Mouse (Mus musculus): ENCODE data around the gene Crabp2.

The Crabp2 gene

DNA sequence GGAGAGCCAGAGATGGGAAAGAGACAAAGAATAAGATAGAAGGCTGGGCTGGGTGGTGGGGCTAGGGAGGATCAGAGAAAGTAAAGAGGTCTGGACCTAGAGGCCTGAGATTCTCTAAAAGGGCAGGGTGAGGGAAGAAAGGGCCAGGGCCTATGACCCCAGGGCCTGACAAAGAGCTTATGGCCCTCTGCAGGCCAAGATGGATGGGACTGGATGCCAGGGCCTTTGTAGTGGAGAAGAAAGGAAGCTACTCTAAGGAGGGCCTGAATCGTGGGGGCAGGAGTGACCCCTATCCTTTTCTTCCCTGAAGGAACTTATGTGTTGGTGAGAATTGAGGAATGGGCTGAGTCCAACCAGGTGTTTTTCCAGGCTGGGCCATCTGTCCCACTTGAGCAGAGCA is 9.6 kb downstream of the Crabp2 start:
- H3K36me3 ChIP-seq (ENCODE audit: insufficient read depth, low read length) = peaks cover 4% of the 10 kb centered on the region; the same call in 1 of the 2 replicates
- H3K4me3 ChIP-seq (replicated peaks; ENCODE audit: low read length) = no peak overlapping the region
- TF ChIP-seq CTCF (conservative IDR thresholded peaks at IDR 0.05; ENCODE audit: low read length) = no peak
- no peak for TF ChIP-seq NANOG (IDR thresholded peaks at IDR 0.05; ENCODE audit: borderline replicate concordance, low read length)
- no peak for TF ChIP-seq POU5F1 (IDR thresholded peaks at IDR 0.05; ENCODE audit: borderline replicate concordance, low read length)
- no peaks in the 10 kb centered on the region for H3K9me3 ChIP-seq (ENCODE audit: low read length)
- H3K27me3 ChIP-seq (ENCODE audit: insufficient read depth, low read length) = peaks cover 89% of the 10 kb centered on the region
- H3K4me1 ChIP-seq (replicated peaks; ENCODE audit: low read depth, low read length) = peaks cover 27% of the 10 kb centered on the region

DNA sequence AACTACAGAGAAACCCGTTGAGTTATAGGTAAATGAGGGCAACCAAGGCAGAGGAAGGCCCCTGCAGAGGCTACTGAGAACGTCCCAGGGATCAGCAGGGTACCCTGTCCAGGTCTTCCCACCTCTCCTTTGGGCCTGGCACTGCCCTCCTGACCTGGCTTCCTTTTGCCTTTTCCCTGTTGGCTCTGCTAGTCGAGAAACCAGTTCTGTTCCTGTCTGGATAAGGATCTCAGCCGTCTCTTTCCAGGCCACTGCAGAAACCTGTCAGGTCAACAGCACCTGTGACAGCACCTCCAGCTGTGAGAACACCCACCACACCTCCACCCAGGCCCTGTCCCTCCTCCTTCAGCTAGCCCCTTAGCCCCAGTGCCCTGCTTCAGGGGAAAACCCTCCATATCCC is 10.0 kb downstream of the Crabp2 start:
- H3K4me3 ChIP-seq (replicated peaks; ENCODE audit: low read length) = no peak overlapping the region
- no peaks in the 10 kb centered on the region for H3K9me3 ChIP-seq (ENCODE audit: low read length)
- no peak for TF ChIP-seq NANOG (IDR thresholded peaks at IDR 0.05; ENCODE audit: borderline replicate concordance, low read length)
- no peak for TF ChIP-seq CTCF (conservative IDR thresholded peaks at IDR 0.05; ENCODE audit: low read length)
- TF ChIP-seq POU5F1 (IDR thresholded peaks at IDR 0.05; ENCODE audit: borderline replicate concordance, low read length) = no peak
- H3K36me3 ChIP-seq (ENCODE audit: insufficient read depth, low read length) = peaks cover 1% of the 10 kb centered on the region; the same call in 1 of the 2 replicates
- peaks cover 23% of the 10 kb centered on the region for H3K4me1 ChIP-seq (replicated peaks; ENCODE audit: low read depth, low read length)
- H3K27me3 ChIP-seq (ENCODE audit: insufficient read depth, low read length) = peaks cover 89% of the 10 kb centered on the region

DNA sequence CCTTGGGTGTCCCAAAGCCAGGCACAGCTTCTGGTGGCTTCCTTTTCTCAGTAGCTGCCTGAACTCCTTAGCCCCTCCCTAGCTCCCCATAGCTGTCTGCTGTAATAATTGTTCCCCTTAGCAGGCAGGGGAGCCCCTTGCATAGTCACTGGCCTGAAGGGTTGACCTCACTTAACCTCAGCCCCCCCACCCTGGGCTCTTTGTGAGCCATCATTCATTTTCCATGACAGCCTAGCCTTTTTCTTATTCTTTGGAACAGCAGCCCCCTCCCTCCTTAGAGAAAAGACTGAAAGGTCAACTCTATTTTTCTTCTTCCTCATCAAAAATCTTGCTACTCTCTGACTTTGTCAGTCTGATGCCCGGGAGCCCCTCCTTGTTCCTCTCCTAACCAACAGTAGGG is 10.5 kb downstream of the Crabp2 start:
- Histone ChIP-seq H3K9me3 (ENCODE audit: low read length) (no peaks in the 10 kb centered on the region), H3K4me3 (replicated peaks; ENCODE audit: low read length) (no peak overlapping the region), H3K27me3 (ENCODE audit: insufficient read depth, low read length) (peaks cover 89% of the 10 kb centered on the region), H3K36me3 (ENCODE audit: insufficient read depth, low read length) (no peaks in the 10 kb centered on the region), H3K4me1 (replicated peaks; ENCODE audit: low read depth, low read length) (peaks cover 21% of the 10 kb centered on the region)
- no peak for TF ChIP-seq CTCF (conservative IDR thresholded peaks at IDR 0.05; ENCODE audit: low read length)
- no peak for TF ChIP-seq NANOG (IDR thresholded peaks at IDR 0.05; ENCODE audit: borderline replicate concordance, low read length)
- TF ChIP-seq POU5F1 (IDR thresholded peaks at IDR 0.05; ENCODE audit: borderline replicate concordance, low read length) = no peak

GRCm38 (mm10) chr3:87959371-87959770 is 10.9 kb downstream of the Crabp2 start:
- Histone ChIP-seq H3K27me3 (ENCODE audit: insufficient read depth, low read length) (peaks cover 89% of the 10 kb centered on the region), H3K4me1 (replicated peaks; ENCODE audit: low read depth, low read length) (peaks cover 21% of the 10 kb centered on the region), H3K4me3 (replicated peaks; ENCODE audit: low read length) (no peak overlapping the region), H3K9me3 (ENCODE audit: low read length) (no peaks in the 10 kb centered on the region), H3K36me3 (ENCODE audit: insufficient read depth, low read length) (no peaks in the 10 kb centered on the region)
- TF ChIP-seq CTCF (conservative IDR thresholded peaks at IDR 0.05; ENCODE audit: low read length) = no peak

DNA sequence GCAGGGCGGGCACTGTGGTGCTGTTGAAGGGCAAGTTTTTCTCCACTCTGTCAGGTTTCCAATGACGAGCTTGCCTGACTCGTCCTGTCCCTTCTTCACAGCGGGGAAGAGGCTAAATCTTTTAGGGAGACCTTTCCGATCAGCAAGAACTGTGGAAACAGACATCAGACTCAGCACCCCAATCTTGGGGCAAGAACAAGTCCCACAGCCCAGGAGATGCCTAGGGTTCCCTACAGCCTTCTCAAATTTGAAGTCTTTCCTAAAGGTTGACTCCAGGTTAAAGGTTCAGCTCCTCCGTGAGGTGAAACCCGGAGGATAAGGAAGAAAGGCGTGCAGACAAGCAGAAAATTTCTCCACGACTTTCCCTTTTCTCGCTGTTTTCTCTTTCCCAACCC is 11.7 kb downstream of the Crabp2 start:
- TF ChIP-seq POU5F1 (IDR thresholded peaks at IDR 0.05; ENCODE audit: borderline replicate concordance, low read length) = no peak
- no peak for TF ChIP-seq NANOG (IDR thresholded peaks at IDR 0.05; ENCODE audit: borderline replicate concordance, low read length)
- TF ChIP-seq CTCF (conservative IDR thresholded peaks at IDR 0.05; ENCODE audit: low read length) = no peak
- Histone ChIP-seq H3K4me1 (replicated peaks; ENCODE audit: low read depth, low read length) (peaks cover 21% of the 10 kb centered on the region), H3K27me3 (ENCODE audit: insufficient read depth, low read length) (peaks cover 86% of the 10 kb centered on the region), H3K9me3 (ENCODE audit: low read length) (0 out of 2 replicates have a peak, but pooled peaks cover under 1% of the 10 kb centered on the region), H3K36me3 (ENCODE audit: insufficient read depth, low read length) (no peaks in the 10 kb centered on the region), H3K4me3 (replicated peaks; ENCODE audit: low read length) (peak overlapping the region; percentile 79)

GRCm38 (mm10) chr3:87960586-87961191 is 12.2 kb downstream of the Crabp2 start:
- Histone ChIP-seq H3K9me3 (ENCODE audit: low read length) (0 out of 2 replicates have a peak, but pooled peaks cover 4% of the 10 kb centered on the region), H3K36me3 (ENCODE audit: insufficient read depth, low read length) (no peaks in the 10 kb centered on the region), H3K27me3 (ENCODE audit: insufficient read depth, low read length) (peaks cover 85% of the 10 kb centered on the region), H3K4me1 (replicated peaks; ENCODE audit: low read depth, low read length) (peaks cover 21% of the 10 kb centered on the region), H3K4me3 (replicated peaks; ENCODE audit: low read length) (peak overlapping the region; percentile 79)
- TF ChIP-seq CTCF (conservative IDR thresholded peaks at IDR 0.05; ENCODE audit: low read length) (peak; percentile 93), POU5F1 (IDR thresholded peaks at IDR 0.05; ENCODE audit: borderline replicate concordance, low read length) (no peak)

- Histone ChIP-seq H3K4me1 (replicated peaks; ENCODE audit: low read depth, low read length) (peaks cover 48% of the 10 kb centered on the region), H3K27me3 (ENCODE audit: insufficient read depth, low read length) (peaks cover 81% of the 10 kb centered on the region), H3K9me3 (ENCODE audit: low read length) (0 out of 2 replicates have a peak, but pooled peaks cover 2% of the 10 kb centered on the region), H3K4me3 (replicated peaks; ENCODE audit: low read length) (peak overlapping the region; percentile 79), H3K36me3 (ENCODE audit: insufficient read depth, low read length) (peaks cover under 1% of the 10 kb centered on the region; the same call in 1 of the 2 replicates)
- peak; percentile 80 for TF ChIP-seq CTCF (conservative IDR thresholded peaks at IDR 0.05; ENCODE audit: low read length)
- no peak for TF ChIP-seq POU5F1 (IDR thresholded peaks at IDR 0.05; ENCODE audit: borderline replicate concordance, low read length)
Measured at GRCm38 (mm10) chr3:87970184-87970938, 21.9 kb downstream of the Crabp2 start.

GRCm38 (mm10) chr3:87970939-87971488 is 22.5 kb downstream of the Crabp2 start, which contains the start of gene Nes:
Nes (plus strand) TSS chr3:87971078.
- Histone ChIP-seq H3K36me3 (ENCODE audit: insufficient read depth, low read length) (peaks cover 3% of the 10 kb centered on the region; the same call in 1 of the 2 replicates), H3K4me1 (replicated peaks; ENCODE audit: low read depth, low read length) (peaks cover 54% of the 10 kb centered on the region), H3K4me3 (replicated peaks; ENCODE audit: low read length) (peak within 1 kb of the TSS; percentile 79), H3K27me3 (ENCODE audit: insufficient read depth, low read length) (peaks cover 84% of the 10 kb centered on the region), H3K9me3 (ENCODE audit: low read length) (no peaks in the 10 kb centered on the region)
- TF ChIP-seq CTCF (conservative IDR thresholded peaks at IDR 0.05; ENCODE audit: low read length) = no peak
- TF ChIP-seq NANOG (IDR thresholded peaks at IDR 0.05; ENCODE audit: borderline replicate concordance, low read length) = no peak
- no peak for TF ChIP-seq POU5F1 (IDR thresholded peaks at IDR 0.05; ENCODE audit: borderline replicate concordance, low read length)
